Mouse (Mus musculus) cerebellum, adult (tissue): ENCODE results near the gene Vmn1r54.
"Not testable (repeated sequence)": the region's sequence is repeated elsewhere in the genome, so short reads cannot be mapped to it uniquely, and the experiment has no call there.

ENCODE experiments used
- ATAC-seq: cut with Nextera tagmentation; 2 replicates; pipeline ENCODE4 v1.9.2; 2017; ENCODE audit warnings: mild to moderate bottlenecking, moderate library complexity, mixed read lengths; ENCODE audit not compliant: insufficient number of reproducible peaks, low FRiP score, low TSS enrichment

Vmn1r54 gene

GRCm38 (mm10) chr6:90246000-90246399, at the start of gene Vmn1r54:
Vmn1r54 (plus strand) TSS chr6:90246300.
- ATAC-seq, result no peak

GRCm38 (mm10) chr6:90202493-90202892, 43.6 kb upstream of the Vmn1r54 start, which contains the start of gene V1ra8:
V1ra8 (plus strand) TSS chr6:90202793.
- not testable (repeated sequence) for ATAC-seq

GRCm38 (mm10) chr6:90224338-90224737, 21.8 kb upstream of the Vmn1r54 start, which contains the start of gene Vmn1r53:
Vmn1r53 (minus strand) TSS chr6:90224438.
- no peak for ATAC-seq

DNA sequence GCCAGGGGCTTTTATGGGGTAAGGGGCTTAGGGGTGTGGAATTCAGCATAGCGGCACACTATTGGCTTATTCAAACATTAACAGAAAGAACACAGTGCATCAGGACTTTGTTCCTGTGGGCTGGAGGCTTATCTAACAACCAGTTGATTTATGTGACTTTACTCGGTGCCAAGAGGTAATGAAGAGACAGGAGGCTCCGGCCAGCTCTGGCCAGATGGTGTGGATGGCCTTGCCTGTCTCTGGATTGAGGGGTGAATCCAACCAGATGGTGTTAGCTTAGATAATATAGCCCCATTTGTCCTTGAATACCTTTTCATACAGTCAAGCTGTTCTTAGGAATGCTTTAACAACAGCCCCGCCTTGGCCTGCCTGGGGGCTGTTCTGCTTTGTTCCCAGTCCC, 14.0 kb upstream of the Vmn1r54 start:
- ATAC-seq, result not testable (repeated sequence)

GRCm38 (mm10) chr6:90232681-90233080, 13.4 kb upstream of the Vmn1r54 start:
- no peak for ATAC-seq

GRCm38 (mm10) chr6:90244019-90244418, 2.1 kb upstream of the Vmn1r54 start:
- ATAC-seq, result no peak

DNA sequence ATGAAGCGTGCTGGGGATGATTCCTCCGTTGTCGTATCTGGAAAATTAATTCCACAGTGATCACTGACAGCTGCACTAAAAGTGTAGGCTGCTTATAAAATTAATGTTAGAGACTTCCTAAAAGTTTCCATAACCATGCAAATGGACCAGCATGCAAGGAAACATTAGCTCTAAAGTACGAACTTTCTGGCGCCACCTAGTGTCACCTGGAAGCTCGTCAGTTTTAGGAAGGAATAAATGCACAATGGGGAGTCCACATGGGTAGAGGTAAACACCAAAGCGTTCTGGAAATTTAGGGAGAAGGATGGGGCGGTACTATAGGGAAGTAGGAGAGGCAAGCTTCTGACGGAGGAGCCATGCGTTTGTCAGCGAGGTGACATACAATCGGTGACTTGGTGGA, 42.2 kb downstream of the Vmn1r54 start:
- no peak for ATAC-seq

DNA sequence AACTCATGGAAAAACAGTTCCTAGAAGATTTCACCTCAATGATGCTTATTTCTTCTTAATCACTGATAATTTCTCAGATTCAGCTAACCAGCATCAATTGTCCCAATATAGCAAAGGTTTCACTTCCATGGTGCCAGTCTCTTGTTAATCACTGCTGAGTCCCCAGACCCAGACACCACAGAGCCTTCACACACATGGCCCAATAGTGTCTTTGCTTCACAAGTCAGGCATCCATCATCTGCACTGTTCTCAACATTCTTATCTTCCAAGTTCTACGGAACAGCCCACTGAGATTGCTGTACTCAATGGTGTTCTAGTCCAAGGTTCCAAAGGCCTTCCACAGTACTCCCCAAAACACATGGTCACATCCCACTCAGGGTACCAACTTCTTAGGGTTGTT, 54.8 kb downstream of the Vmn1r54 start, which contains the start of gene BC048671:
TSS of gene BC048671 (plus strand) at position 301 of the 400 bp plus-strand sequence.
- ATAC-seq, result no peak

- no peak for ATAC-seq
Observed at GRCm38 (mm10) chr6:90306315-90306975, 60.3 kb downstream of the Vmn1r54 start.

DNA sequence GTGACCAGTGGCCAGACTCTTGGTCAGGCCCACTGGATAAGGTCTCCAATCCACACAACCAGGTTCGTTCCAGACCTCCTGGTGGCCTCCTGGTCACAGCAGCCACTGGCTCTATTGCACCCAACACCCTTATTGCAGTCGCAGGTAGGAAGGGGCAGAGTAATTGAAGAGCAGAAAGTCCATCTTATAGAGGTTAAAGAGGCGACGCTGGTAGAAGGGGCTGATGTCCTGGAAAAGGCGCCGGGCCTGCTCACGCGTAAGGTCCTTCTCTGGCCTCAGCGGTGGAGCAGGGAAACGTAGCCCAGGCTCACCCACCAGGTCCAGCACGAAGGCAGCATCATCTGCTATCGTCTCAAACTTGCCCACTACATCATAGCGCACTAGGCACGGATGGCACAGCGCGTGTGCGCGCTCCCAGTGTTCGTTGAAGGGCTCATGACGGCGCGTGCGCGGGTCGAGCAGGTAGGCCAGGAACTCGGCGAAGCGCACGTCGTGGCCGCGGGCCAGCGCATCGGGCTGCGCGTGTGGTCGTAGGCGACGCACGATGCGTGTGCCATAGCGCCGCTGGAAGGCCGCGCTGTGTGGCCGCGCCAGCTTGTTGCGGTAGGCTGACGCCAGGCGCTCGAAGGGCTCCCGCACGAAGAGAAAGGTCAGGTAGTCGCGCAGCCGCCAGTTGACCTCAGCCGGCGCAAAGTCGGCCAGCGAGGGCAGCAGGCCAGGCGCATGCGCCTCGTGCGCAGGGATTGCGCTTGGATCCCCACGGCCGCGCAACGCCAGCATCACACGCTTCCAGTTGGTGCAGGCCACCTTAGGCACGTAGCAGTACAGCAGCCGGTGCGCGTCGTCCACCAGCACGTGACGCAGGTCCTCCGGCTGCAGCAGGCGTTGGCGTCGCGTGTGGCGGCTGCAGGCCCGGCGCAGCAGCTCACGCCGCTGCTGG, 63.0 kb downstream of the Vmn1r54 start:
- no peak for ATAC-seq

DNA sequence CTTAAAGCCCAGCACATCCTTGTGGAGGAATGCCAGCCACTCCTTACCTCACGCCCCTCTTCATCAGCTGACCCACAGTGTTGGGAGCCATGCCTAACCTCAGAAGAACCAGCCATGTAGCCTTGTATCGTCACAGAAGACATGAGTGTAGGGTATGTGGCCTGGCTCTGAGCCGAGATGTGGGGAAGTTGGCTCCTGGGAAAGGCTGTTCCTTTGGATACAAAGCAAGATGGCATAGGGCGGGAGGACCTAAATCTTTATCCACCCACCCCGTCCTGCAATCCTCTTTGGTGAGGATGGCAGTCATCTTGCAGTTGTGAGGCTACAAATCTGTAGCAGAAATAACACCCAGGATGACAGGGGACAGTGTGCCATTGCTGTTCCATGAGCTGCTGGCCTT, 69.9 kb downstream of the Vmn1r54 start:
- no peak for ATAC-seq

GRCm38 (mm10) chr6:90317510-90318258, 71.6 kb downstream of the Vmn1r54 start:
- ATAC-seq, result no peak

DNA sequence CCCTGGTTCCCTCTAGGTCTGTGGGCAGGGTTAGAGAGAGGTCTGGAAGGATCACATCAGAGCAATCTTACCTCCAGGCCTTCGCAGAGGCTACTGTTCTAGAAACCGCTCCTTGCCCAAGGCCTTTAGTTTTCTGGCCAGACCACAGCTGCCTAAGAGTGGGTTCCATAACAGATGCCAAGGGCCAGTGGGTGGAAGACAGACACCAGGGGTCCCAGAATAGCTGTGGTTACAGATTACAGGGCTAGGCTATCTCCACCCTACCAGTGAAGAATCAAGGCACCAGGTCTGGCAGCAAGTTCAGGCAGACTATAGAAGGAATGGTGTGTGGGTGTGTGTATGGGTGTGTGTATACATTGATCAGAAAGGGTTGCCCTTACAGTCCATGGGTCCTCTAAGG, 72.9 kb downstream of the Vmn1r54 start:
- no peak for ATAC-seq

DNA sequence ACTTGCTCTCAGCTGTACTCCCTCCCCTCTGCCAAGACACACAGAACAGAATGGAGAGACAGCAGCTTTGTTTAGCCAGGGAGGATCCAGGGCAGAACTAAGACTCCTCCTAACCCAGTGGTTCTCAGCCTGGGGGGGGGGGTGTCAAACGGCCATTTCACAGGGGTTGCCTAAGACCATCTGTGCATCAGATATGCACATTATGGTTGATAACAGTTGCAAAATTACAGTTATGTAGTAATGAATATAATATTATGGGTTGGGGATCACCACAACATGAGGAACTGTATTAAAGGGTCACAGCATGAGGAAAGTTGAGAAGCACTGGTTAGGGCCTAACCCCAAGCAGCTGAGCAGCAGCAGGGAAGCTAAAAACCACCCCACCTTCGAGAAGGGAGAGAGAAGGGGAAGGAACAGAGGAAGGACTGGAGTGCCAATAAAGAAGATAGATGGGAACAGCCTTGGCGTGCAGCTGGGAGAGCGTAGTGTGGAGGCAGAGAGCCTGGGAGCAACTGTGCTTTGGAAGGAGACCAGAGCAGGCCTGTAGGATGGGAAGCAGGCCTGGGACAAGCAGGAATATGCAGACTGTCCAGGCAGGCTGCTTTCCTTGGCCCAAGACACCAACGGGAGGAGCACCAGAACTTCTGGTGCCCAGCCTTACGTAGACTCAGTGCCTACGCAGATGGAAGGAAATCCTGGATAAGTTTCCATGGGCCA, 73.5 kb downstream of the Vmn1r54 start:
- no peak for ATAC-seq

- ATAC-seq, result no peak
Observed at GRCm38 (mm10) chr6:90320429-90320828, 74.3 kb downstream of the Vmn1r54 start.
